Mouse (Mus musculus): ENCODE data around the gene Olfr92. TPM values are rescaled to one million over a fixed set of nuclear protein-coding genes. Genes with fewer than 3 reads are reported as not detected.
A peak's percentile ranks its signal among the peaks of the same experiment; 100 is the strongest.

The Olfr92 gene
- total and polyA plus RNA-seq, 3 experiments, result not detected

- H3K27me3 ChIP-seq (ENCODE audit: insufficient read depth, low read length), result peaks cover 3% of the 10 kb centered on the region; the same call in 1 of the 2 replicates
- H3K4me3 ChIP-seq (ENCODE audit: low read depth, low read length), result no peak within 1 kb of the TSS
- H3K4me1 ChIP-seq (ENCODE audit: insufficient read depth, low read depth, low read length), result no peaks in the 10 kb centered on the region
- DNase-seq (ENCODE audit: low spot score) (no peak), ATAC-seq (ENCODE audit: extremely low read depth, insufficient number of reproducible peaks, low FRiP score, poor library complexity, severe bottlenecking) (no peak)
- TF ChIP-seq TAL1 (conservative IDR thresholded peaks at IDR 0.05; ENCODE audit: low read depth, low read length) (no peak), POLR2AphosphoS5 (IDR thresholded peaks at IDR 0.05; ENCODE audit: insufficient replicate concordance, low read depth, low read length) (no peak), GATA1 (IDR thresholded peaks at IDR 0.05; ENCODE audit: borderline replicate concordance, low read length) (no peak), GATA2 (IDR thresholded peaks at IDR 0.05; ENCODE audit: borderline replicate concordance, low read depth, low read length) (no peak), CTCF (IDR thresholded peaks at IDR 0.05; ENCODE audit: low read depth, low read length) (no peak)
- no peaks in the 10 kb centered on the region for H3K36me3 ChIP-seq (replicated peaks)
- no peaks in the 10 kb centered on the region for H3K9me3 ChIP-seq (replicated peaks)
Observed at GRCm38 (mm10) chr17:37088399-37088798, 31.5 kb downstream of the Olfr92 start, which contains the start of gene Olfr90. TSS of gene Olfr90 (minus strand) at chr17:37088499.

- Histone ChIP-seq H3K27me3 (ENCODE audit: insufficient read depth, low read length) (peaks cover 3% of the 10 kb centered on the region; the same call in 1 of the 2 replicates), H3K4me1 (ENCODE audit: insufficient read depth, low read depth, low read length) (no peaks in the 10 kb centered on the region), H3K9me3 (replicated peaks) (no peaks in the 10 kb centered on the region), H3K4me3 (ENCODE audit: low read depth, low read length) (no peak overlapping the region), H3K36me3 (replicated peaks) (no peaks in the 10 kb centered on the region)
- TF ChIP-seq TAL1 (conservative IDR thresholded peaks at IDR 0.05; ENCODE audit: low read depth, low read length) (no peak), GATA1 (IDR thresholded peaks at IDR 0.05; ENCODE audit: borderline replicate concordance, low read length) (no peak), POLR2AphosphoS5 (IDR thresholded peaks at IDR 0.05; ENCODE audit: insufficient replicate concordance, low read depth, low read length) (no peak), GATA2 (IDR thresholded peaks at IDR 0.05; ENCODE audit: borderline replicate concordance, low read depth, low read length) (no peak), CTCF (IDR thresholded peaks at IDR 0.05; ENCODE audit: low read depth, low read length) (no peak)
- DNase-seq (ENCODE audit: low spot score) (no peak), ATAC-seq (ENCODE audit: extremely low read depth, insufficient number of reproducible peaks, low FRiP score, poor library complexity, severe bottlenecking) (no peak)
Observed at GRCm38 (mm10) chr17:37085545-37085944, 34.3 kb downstream of the Olfr92 start.

GRCm38 (mm10) chr17:37084632-37085031, 35.3 kb downstream of the Olfr92 start:
- ATAC-seq (ENCODE audit: extremely low read depth, insufficient number of reproducible peaks, low FRiP score, poor library complexity, severe bottlenecking), result no peak
- no peak for DNase-seq (ENCODE audit: low spot score)
- H3K4me3 ChIP-seq (ENCODE audit: low read depth, low read length), result no peak overlapping the region
- TF ChIP-seq GATA2 (IDR thresholded peaks at IDR 0.05; ENCODE audit: borderline replicate concordance, low read depth, low read length) (no peak), GATA1 (IDR thresholded peaks at IDR 0.05; ENCODE audit: borderline replicate concordance, low read length) (no peak), POLR2AphosphoS5 (IDR thresholded peaks at IDR 0.05; ENCODE audit: insufficient replicate concordance, low read depth, low read length) (no peak), TAL1 (conservative IDR thresholded peaks at IDR 0.05; ENCODE audit: low read depth, low read length) (no peak), CTCF (IDR thresholded peaks at IDR 0.05; ENCODE audit: low read depth, low read length) (no peak)
- H3K36me3 ChIP-seq (replicated peaks), result no peaks in the 10 kb centered on the region
- H3K9me3 ChIP-seq (replicated peaks), result no peaks in the 10 kb centered on the region
- H3K27me3 ChIP-seq (ENCODE audit: insufficient read depth, low read length), result peaks cover 5% of the 10 kb centered on the region; the same call in 1 of the 2 replicates
- no peaks in the 10 kb centered on the region for H3K4me1 ChIP-seq (ENCODE audit: insufficient read depth, low read depth, low read length)

- ATAC-seq (ENCODE audit: extremely low read depth, insufficient number of reproducible peaks, low FRiP score, poor library complexity, severe bottlenecking), result peak; percentile 28; the same call in 1 of the 2 replicates
- TF ChIP-seq TAL1 (conservative IDR thresholded peaks at IDR 0.05; ENCODE audit: low read depth, low read length), result no peak
- TF ChIP-seq CTCF (IDR thresholded peaks at IDR 0.05; ENCODE audit: low read depth, low read length), result 0 out of 2 replicates have a peak, but pooled peaks have one; percentile 28
- peak; percentile 22 for DNase-seq (ENCODE audit: low spot score)
- Histone ChIP-seq H3K36me3 (replicated peaks) (no peaks in the 10 kb centered on the region), H3K4me1 (ENCODE audit: insufficient read depth, low read depth, low read length) (no peaks in the 10 kb centered on the region), H3K9me3 (replicated peaks) (no peaks in the 10 kb centered on the region), H3K4me3 (ENCODE audit: low read depth, low read length) (no peak overlapping the region), H3K27me3 (ENCODE audit: insufficient read depth, low read length) (peaks cover 5% of the 10 kb centered on the region; the same call in 1 of the 2 replicates)
Observed at GRCm38 (mm10) chr17:37083327-37083726, 36.6 kb downstream of the Olfr92 start.

GRCm38 (mm10) chr17:37081659-37082058, 38.2 kb downstream of the Olfr92 start:
- ATAC-seq (ENCODE audit: extremely low read depth, insufficient number of reproducible peaks, low FRiP score, poor library complexity, severe bottlenecking) (no peak), DNase-seq (ENCODE audit: low spot score) (no peak)
- H3K27me3 ChIP-seq (ENCODE audit: insufficient read depth, low read length), result peaks cover 5% of the 10 kb centered on the region; the same call in 1 of the 2 replicates
- H3K4me3 ChIP-seq (ENCODE audit: low read depth, low read length), result no peak overlapping the region
- no peaks in the 10 kb centered on the region for H3K4me1 ChIP-seq (ENCODE audit: insufficient read depth, low read depth, low read length)
- H3K36me3 ChIP-seq (replicated peaks), result no peaks in the 10 kb centered on the region
- TF ChIP-seq GATA2 (IDR thresholded peaks at IDR 0.05; ENCODE audit: borderline replicate concordance, low read depth, low read length), result no peak
- TF ChIP-seq CTCF (IDR thresholded peaks at IDR 0.05; ENCODE audit: low read depth, low read length), result no peak
- no peak for TF ChIP-seq POLR2AphosphoS5 (IDR thresholded peaks at IDR 0.05; ENCODE audit: insufficient replicate concordance, low read depth, low read length)
- no peak for TF ChIP-seq TAL1 (conservative IDR thresholded peaks at IDR 0.05; ENCODE audit: low read depth, low read length)
- TF ChIP-seq GATA1 (IDR thresholded peaks at IDR 0.05; ENCODE audit: borderline replicate concordance, low read length), result no peak
- no peaks in the 10 kb centered on the region for H3K9me3 ChIP-seq (replicated peaks)

- 0 out of 2 replicates have a peak, but pooled peaks cover 2% of the 10 kb centered on the region for H3K27me3 ChIP-seq (ENCODE audit: insufficient read depth, low read length)
- no peaks in the 10 kb centered on the region for H3K9me3 ChIP-seq (replicated peaks)
- no peak for ATAC-seq (ENCODE audit: extremely low read depth, insufficient number of reproducible peaks, low FRiP score, poor library complexity, severe bottlenecking)
- TF ChIP-seq CTCF (IDR thresholded peaks at IDR 0.05; ENCODE audit: low read depth, low read length), result no peak
- TF ChIP-seq GATA1 (IDR thresholded peaks at IDR 0.05; ENCODE audit: borderline replicate concordance, low read length), result no peak
- no peak for TF ChIP-seq TAL1 (conservative IDR thresholded peaks at IDR 0.05; ENCODE audit: low read depth, low read length)
- H3K4me3 ChIP-seq (ENCODE audit: low read depth, low read length), result no peak overlapping the region
- H3K36me3 ChIP-seq (replicated peaks), result peaks cover 2% of the 10 kb centered on the region
- no peak for DNase-seq (ENCODE audit: low spot score)
- no peaks in the 10 kb centered on the region for H3K4me1 ChIP-seq (ENCODE audit: insufficient read depth, low read depth, low read length)
Observed at GRCm38 (mm10) chr17:37080119-37080518, 39.8 kb downstream of the Olfr92 start.
